Mouse (Mus musculus) heart, postnatal 14 days (tissue): ENCODE measurements at regions not wholly inside any gene's neighbourhood (a gene's known extent, or its start where the extent isn't known, plus 50 kb on each side); places are given as distances from the start of the nearest gene placed in this dataset.
"Not testable (repeated sequence)": the region's sequence is repeated elsewhere in the genome, so short reads cannot be mapped to it uniquely, and the experiment has no call there.

Experiments
- DNase-seq, 2 experiments: peaks; one replicate each; pipeline ENCODE4 v3.0.0; 2021 to 2022
- intact Hi-C: fragments of 180-260 bp; cut with DNase I; formaldehyde crosslinking; loops from one replicate; pipeline ENCODE4 v1.15.1; 2025

DNA sequence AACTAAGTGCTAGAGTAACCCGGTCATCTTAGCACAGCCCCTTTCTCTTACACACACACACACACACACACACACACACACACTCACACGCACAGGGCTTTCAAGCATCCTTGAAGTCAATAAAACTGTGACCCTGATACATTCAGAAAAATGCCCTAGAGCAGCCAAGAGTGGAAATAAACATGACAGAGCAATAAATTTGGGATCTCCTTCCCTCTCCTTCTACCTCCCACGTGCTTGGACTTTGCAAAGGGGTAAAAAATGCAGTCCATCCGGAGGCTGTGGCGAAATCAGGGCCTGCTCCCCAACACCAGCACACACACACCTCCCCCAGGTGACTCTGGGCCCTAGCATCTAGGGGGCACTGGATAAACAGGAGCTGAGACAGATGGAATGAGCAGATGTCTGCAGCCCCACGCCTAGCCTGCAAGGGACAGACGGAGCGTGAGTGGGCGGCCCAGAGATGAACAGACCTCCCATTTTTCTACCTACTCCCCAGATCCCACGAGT lies 71.3 kb upstream of the Jarid2 start:
- no peak for DNase-seq
- intact Hi-C loops, result no loop called here

DNA sequence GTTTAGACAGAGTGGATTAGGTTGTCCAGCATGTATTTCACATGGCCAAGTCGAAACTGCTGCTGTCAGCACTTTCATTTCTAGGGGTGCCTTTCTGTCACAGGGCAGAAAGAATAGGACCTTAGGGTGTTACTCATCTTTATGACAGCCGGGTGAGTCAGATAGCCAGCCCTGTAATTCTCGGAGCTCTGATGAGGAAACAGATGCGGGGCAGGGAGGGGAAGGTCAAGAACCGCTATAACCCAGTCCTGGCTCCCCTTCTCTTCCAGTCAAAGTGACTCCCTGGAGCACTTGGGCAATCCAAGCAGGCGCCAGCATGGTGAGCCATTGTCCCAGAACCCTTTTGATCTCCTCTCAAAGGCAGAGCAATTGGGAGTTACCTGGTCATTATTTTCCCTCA lies 69.4 kb upstream of the Jarid2 start:
- intact Hi-C loops, result no loop called here
- DNase-seq, result no peak

DNA sequence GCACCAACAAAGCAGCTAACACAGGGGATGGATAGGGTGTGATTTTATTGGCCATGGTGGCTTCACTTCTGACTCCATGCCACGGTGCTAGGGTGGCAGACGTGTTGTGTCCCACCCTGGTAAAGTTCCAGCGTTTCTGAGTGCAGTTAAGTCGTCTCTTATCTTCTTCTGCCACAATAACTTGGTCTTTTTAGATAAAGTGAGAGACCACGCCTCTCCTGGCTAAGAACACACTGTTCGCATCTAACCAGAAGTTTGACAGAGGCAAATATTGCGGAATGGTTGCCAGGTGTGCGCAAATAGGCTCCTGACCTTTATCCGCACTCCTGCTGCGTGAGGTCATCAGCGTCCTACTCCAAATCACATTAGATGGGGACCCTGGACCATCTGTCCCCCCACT lies 66.2 kb upstream of the Jarid2 start:
- no peak for DNase-seq
- intact Hi-C loops, result no loop called here

DNA sequence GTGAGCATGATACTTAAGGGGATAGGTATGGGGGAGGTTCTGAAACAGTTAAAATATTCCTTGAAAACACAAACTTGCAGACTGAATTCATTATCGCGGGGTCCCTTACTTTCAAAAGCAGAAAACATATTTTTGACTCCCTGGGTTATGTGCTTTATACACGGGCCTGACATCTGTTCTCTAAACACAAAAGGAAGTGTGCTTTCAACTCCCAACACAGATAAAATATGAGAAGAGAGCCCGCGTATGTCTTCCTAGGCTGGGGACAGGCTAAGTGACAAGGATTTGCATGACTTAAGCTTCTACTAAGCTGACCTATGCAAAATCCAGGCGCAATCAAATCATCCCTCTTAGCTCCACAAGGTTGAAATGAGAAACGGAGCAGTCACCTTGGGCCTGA lies 65.5 kb upstream of the Jarid2 start:
- DNase-seq, result no peak
- intact Hi-C loops, result no loop called here

DNA sequence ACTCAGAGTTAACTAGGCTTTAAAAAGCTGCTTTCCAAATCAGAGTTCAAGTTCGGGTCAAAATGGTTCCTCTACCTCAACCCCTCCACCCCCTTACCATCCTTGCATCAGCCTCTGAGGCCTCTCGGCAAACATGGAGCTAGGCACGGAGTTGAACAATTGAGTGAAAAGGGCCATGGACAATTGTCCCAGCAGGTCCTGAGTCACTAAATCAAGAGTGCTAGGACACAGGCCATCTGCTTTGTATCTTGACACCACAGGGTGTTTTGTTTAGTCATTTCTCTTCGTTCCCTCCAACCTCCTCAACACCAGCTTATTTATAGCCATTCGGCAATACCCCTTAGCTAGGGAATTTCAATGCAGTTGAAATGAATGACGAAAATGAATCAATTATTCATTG lies 59.5 kb upstream of the Jarid2 start:
- DNase-seq, result no peak
- intact Hi-C loops, result no loop called here

DNA sequence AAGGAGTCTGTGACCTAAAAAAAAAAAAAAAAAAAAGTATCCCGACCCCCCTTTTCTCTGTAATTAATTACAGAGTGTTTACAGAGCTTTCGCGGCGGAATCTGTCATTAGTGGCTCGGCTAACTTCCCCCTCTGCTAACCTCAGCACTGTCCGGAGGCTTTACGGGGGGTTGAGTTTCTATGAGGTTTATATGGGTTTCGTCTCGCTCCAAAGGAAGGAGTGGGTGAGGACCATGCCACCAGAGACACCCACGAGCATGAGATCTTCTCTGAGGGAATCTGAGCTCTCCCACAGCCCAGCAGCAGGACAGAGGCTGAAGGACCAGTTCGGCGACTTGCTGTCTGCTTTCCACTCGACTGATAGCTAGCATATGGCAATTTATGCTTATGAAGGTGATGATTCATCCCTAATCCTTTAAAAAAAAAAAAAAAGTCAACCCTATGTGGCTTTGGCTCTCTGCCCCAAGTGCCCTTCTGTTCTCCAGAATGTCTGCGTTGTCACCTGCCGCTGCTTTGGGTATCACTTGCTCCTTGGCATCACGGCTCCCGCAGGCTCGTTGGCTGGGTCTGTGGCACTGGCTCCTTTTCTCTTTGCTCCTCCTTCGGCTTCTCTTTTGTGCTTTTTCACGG lies 55.8 kb upstream of the Jarid2 start:
- DNase-seq, result no peak
- intact Hi-C loops, result no loop called here

DNA sequence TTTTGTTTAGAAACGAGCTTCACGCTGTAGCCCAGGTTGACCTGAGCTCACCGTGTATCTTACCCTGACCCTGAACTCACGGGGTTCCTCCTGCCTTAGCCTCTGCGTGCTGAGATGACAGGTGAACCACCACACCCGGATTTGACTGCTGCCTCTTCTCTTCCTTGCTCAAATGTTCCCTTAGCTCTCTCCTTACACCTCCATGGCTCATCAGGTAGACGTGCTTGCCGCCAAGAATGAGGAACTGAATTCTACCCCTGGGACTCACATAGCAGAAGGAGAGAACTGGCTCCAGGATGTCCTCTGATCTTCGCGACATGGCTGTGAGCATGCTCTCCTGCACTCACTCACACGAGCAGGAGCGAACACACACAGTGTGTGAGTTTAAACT lies 55.3 kb upstream of the Jarid2 start:
- DNase-seq, result no peak
- intact Hi-C loops, result no loop called here

DNA sequence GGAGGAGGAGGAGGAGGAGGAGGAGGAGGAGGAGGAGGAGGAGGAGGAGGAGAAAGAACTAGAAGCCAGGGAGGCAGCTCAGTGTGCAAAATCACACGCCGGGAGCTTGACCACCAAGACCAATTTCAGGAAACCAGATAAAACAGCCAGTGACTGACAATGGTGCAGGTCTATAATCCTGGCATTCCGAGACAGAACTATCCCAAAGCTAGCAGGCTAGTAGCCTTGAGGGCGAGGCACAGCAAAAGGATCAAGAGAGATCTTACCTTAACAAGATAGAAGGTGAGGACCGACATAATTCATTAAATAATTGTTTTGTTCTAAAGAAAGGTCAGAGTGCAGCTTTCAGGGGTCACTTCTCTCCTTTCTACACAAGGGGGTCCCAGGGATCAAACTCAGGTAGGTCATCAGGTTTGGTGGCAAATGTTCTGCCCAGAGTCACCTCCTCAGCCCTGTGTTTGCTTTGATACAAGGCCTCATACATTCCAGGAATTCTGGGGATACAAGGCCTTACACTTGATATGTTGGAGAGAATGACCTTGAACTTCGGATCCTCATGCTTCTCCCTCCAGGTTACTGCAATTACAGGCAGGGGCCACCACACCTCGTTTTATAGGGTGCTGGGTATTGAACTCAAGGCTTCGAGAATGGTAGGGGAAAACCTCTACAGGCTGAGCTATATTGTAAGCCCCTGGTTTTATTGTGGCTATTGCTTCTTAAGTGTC lies 54.2 kb upstream of the Jarid2 start:
- intact Hi-C loops, result no loop called here
- no peak for DNase-seq

DNA sequence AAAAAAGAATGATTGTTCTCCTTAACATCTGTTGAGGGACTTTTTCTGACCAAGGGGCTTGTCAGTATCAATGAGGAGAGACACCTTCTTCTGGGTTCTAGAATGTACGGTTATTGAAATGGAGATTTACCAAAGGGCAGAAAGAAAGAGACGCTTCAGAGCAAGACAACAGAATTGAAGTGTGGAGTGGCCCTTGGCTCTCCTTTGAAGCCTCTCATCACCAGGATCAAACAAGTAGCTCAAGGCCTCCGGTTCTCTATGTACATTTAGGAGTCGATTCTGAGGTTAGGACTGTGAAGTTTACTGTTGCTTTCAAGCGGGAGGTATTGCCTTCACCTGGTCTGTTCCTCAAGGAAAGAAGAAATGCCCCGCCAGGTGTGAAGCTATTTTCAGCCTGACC lies 53.2 kb upstream of the Jarid2 start:
- intact Hi-C loops, result no loop called here
- no peak for DNase-seq

DNA sequence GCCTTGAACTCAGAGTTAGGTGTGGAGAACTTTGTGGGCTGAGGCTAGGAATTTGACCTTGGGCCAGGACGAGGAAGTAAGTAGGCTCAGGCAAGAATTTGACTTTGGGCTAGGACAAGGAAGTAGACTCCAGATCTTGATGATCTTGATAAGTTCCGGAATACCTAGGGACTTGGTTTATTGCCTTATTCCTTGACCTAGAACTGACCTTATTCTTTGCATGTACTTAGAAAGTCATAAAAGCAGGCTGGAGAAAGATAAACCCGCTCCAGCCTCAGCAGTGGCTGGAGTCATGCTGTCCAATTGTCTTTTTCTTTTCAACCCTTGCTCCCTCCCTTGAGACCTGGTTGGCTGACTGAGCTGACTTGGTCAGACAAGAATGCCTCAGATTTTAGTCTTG lies 51.2 kb upstream of the Jarid2 start:
- no peak for DNase-seq
- intact Hi-C loops, result no loop called here

DNA sequence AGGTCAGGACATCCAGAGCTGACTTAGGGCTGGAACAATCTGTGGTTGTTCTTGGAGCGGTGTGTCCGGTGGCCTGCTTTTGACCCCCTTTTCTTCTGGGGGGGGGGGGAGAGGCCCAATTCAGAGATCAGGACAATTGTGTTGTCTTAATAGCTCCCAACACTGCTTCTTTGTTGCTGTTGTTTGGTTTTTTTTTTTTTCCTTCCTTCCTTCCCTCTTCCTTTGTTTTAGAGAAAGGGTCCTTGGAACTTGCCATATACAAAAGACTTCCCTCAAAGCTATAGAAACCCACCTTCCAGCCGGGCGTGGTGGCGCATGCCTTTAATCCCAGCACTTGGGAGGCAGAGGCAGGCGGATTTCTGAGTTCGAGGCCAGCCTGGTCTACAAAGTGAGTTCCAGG lies 49.8 kb upstream of the Jarid2 start:
- intact Hi-C loops, DNase-seq: not testable (repeated sequence)
